Mouse (Mus musculus): ENCODE measurements around the gene Scarb1. TPM values are rescaled to one million over a fixed set of nuclear protein-coding genes. Genes with fewer than 3 reads are reported as not detected.

Scarb1 gene
- polyA plus RNA-seq, 1 experiment from 2014 or later: 105 TPM

- Histone ChIP-seq H3K4me2 (ENCODE audit: low read depth, low read length) (0 out of 2 replicates have a peak overlapping the region, but pooled peaks have one; percentile 3), H3K4me3 (ENCODE audit: low read depth, low read length) (no peak overlapping the region), H3K9ac (replicated peaks) (0 out of 2 replicates have a peak overlapping the region, but pooled peaks have one; percentile 12), H3K36me3 (replicated peaks; ENCODE audit: insufficient read depth, low read length) (peaks cover 9% of the 10 kb centered on the region; the same call in 1 of the 2 replicates), H3K9me3 (ENCODE audit: low read length) (no peaks in the 10 kb centered on the region), H3K27me3 (ENCODE audit: insufficient read depth, low read length) (no peaks in the 10 kb centered on the region), H3K4me1 (ENCODE audit: insufficient read depth) (peaks cover 22% of the 10 kb centered on the region), H3K27ac (ENCODE audit: low read depth) (peak overlapping the region; percentile 82)
- WGBS (ENCODE audit: insufficient replicate concordance): 70% methylated on average over 4 of the region's 4 CpGs
- no peak for ATAC-seq
- DNase-seq: no peak
- TF ChIP-seq EP300 (IDR thresholded peaks at IDR 0.05; ENCODE audit: low read depth): no peak
- no peak for TF ChIP-seq CTCF (IDR thresholded peaks at IDR 0.05; ENCODE audit: low read depth)
Measured at GRCm38 (mm10) chr5:125325285-125325684, 15.6 kb downstream of the Scarb1 start.

- Histone ChIP-seq H3K4me1 (ENCODE audit: insufficient read depth) (peaks cover 29% of the 10 kb centered on the region), H3K9ac (replicated peaks) (0 out of 2 replicates have a peak overlapping the region, but pooled peaks have one; percentile 18), H3K27me3 (ENCODE audit: insufficient read depth, low read length) (no peaks in the 10 kb centered on the region), H3K4me3 (ENCODE audit: low read depth, low read length) (no peak overlapping the region), H3K9me3 (ENCODE audit: low read length) (no peaks in the 10 kb centered on the region), H3K36me3 (replicated peaks; ENCODE audit: insufficient read depth, low read length) (peaks cover 11% of the 10 kb centered on the region; the same call in 1 of the 2 replicates), H3K4me2 (ENCODE audit: low read depth, low read length) (peak overlapping the region; percentile 45), H3K27ac (ENCODE audit: low read depth) (peak overlapping the region; percentile 34)
- peak; percentile 42 for ATAC-seq
- no peak for DNase-seq
- WGBS (ENCODE audit: insufficient replicate concordance): 58% methylated on average over 7 of the region's 7 CpGs
- TF ChIP-seq CTCF (IDR thresholded peaks at IDR 0.05; ENCODE audit: low read depth) (no peak), EP300 (IDR thresholded peaks at IDR 0.05; ENCODE audit: low read depth) (no peak)
Measured at GRCm38 (mm10) chr5:125323939-125324480, 16.9 kb downstream of the Scarb1 start.

DNA sequence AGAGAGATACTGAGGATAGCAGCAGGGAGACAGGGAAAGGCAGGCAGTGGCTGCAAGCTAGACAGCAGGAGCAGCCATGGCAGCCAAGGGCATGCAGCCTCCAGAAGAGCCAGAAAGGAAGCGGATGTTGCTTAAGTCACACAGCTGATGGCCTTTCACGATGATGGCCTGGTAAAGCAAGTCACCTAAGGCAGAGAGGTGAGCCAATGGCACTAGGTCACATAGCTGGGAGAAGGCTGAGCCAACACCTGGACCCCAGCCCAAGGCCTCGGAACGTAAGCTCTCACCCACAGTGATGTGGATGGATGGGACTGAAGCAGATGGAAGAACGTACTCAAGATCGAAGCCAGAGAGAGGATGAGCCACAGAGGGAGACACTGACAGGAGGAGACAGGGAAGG, 17.8 kb downstream of the Scarb1 start:
- no peak overlapping the region for H3K4me3 ChIP-seq (ENCODE audit: low read depth, low read length)

DNA sequence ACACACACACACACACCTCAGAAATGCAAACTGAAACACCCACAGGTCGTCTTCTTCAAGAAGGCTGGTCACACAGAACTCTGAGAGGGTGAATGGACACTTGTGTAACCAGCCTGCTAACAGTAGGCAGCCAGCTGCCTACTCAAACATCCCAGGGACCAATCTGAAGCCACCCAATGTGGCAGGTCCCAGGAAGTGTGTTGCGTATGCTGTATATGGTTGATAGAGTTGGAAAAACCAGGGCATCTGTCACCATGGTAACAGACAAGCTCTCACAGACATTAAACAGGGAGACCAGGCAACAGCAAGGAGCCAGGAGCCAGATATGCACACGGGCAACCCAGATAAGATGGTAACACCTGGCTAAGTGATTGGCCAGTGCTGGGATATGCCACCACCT, 19.1 kb downstream of the Scarb1 start:
- Histone ChIP-seq H3K4me3 (ENCODE audit: low read depth, low read length) (no peak overlapping the region), H3K27ac (ENCODE audit: low read depth) (no peak overlapping the region), H3K9me3 (ENCODE audit: low read length) (no peaks in the 10 kb centered on the region), H3K9ac (replicated peaks) (no peak overlapping the region), H3K36me3 (replicated peaks; ENCODE audit: insufficient read depth, low read length) (peaks cover 11% of the 10 kb centered on the region; the same call in 1 of the 2 replicates), H3K4me1 (ENCODE audit: insufficient read depth) (peaks cover 32% of the 10 kb centered on the region), H3K27me3 (ENCODE audit: insufficient read depth, low read length) (no peaks in the 10 kb centered on the region), H3K4me2 (ENCODE audit: low read depth, low read length) (no peak overlapping the region)
- no peak for DNase-seq
- no peak for TF ChIP-seq CTCF (IDR thresholded peaks at IDR 0.05; ENCODE audit: low read depth)
- no peak for TF ChIP-seq EP300 (IDR thresholded peaks at IDR 0.05; ENCODE audit: low read depth)
- WGBS (ENCODE audit: insufficient replicate concordance): 60% methylated on average over 3 of the region's 3 CpGs
- ATAC-seq: no peak

More for the DNA sequence above, 17.8 kb downstream of the Scarb1 start:
- TF ChIP-seq CTCF (IDR thresholded peaks at IDR 0.05; ENCODE audit: low read depth) (no peak), EP300 (IDR thresholded peaks at IDR 0.05; ENCODE audit: low read depth) (no peak)
- no peak overlapping the region for H3K9ac ChIP-seq (replicated peaks)
- no peak for ATAC-seq
- no peaks in the 10 kb centered on the region for H3K27me3 ChIP-seq (ENCODE audit: insufficient read depth, low read length)
- H3K4me2 ChIP-seq (ENCODE audit: low read depth, low read length): no peak overlapping the region
- DNase-seq: no peak
- WGBS (ENCODE audit: insufficient replicate concordance): 65% methylated on average over 6 of the region's 6 CpGs
- no peaks in the 10 kb centered on the region for H3K9me3 ChIP-seq (ENCODE audit: low read length)
- 0 out of 2 replicates have a peak overlapping the region, but pooled peaks have one; percentile 34 for H3K27ac ChIP-seq (ENCODE audit: low read depth)
- H3K36me3 ChIP-seq (replicated peaks; ENCODE audit: insufficient read depth, low read length): peaks cover 11% of the 10 kb centered on the region; the same call in 1 of the 2 replicates
- H3K4me1 ChIP-seq (ENCODE audit: insufficient read depth): peaks cover 29% of the 10 kb centered on the region

GRCm38 (mm10) chr5:125319057-125319800, 21.7 kb downstream of the Scarb1 start:
- 70% methylated on average over 16 of the region's 16 CpGs for WGBS (ENCODE audit: insufficient replicate concordance)
- Histone ChIP-seq H3K4me3 (ENCODE audit: low read depth, low read length) (no peak overlapping the region), H3K9me3 (ENCODE audit: low read length) (no peaks in the 10 kb centered on the region), H3K27me3 (ENCODE audit: insufficient read depth, low read length) (no peaks in the 10 kb centered on the region), H3K36me3 (replicated peaks; ENCODE audit: insufficient read depth, low read length) (0 out of 2 replicates have a peak, but pooled peaks cover 5% of the 10 kb centered on the region), H3K9ac (replicated peaks) (no peak overlapping the region), H3K4me2 (ENCODE audit: low read depth, low read length) (no peak overlapping the region), H3K4me1 (ENCODE audit: insufficient read depth) (peaks cover 42% of the 10 kb centered on the region), H3K27ac (ENCODE audit: low read depth) (peak overlapping the region; percentile 60; the same call in 1 of the 2 replicates)
- TF ChIP-seq CTCF (IDR thresholded peaks at IDR 0.05; ENCODE audit: low read depth) (no peak), EP300 (IDR thresholded peaks at IDR 0.05; ENCODE audit: low read depth) (no peak)
- no peak for DNase-seq
- ATAC-seq: peak; percentile 41

DNA sequence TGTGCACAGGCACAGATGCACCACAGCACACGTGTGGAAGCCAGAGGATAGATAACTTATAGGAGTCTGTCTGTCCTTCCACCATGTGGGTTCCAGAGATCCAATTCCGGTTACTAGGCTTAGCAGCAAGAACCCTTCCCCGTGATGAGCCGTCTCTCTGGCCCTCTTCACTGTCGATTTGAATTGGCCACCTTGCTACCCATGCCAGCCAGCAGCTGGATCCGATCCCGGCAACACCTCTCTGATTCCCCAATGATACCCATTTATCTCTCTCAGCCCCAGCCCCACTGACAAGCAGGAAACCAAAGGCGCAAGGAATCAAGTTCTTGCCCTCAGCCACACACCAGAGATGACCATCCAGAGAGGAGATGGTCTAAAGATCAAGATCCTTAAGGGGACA, 22.9 kb downstream of the Scarb1 start:
- Histone ChIP-seq H3K4me1 (ENCODE audit: insufficient read depth) (peaks cover 48% of the 10 kb centered on the region), H3K9me3 (ENCODE audit: low read length) (no peaks in the 10 kb centered on the region), H3K27me3 (ENCODE audit: insufficient read depth, low read length) (no peaks in the 10 kb centered on the region), H3K4me3 (ENCODE audit: low read depth, low read length) (no peak overlapping the region), H3K9ac (replicated peaks) (no peak overlapping the region), H3K27ac (ENCODE audit: low read depth) (no peak overlapping the region), H3K36me3 (replicated peaks; ENCODE audit: insufficient read depth, low read length) (0 out of 2 replicates have a peak, but pooled peaks cover 4% of the 10 kb centered on the region), H3K4me2 (ENCODE audit: low read depth, low read length) (no peak overlapping the region)
- 87% methylated on average over 8 of the region's 8 CpGs for WGBS (ENCODE audit: insufficient replicate concordance)
- ATAC-seq (no peak), DNase-seq (no peak)
- no peak for TF ChIP-seq CTCF (IDR thresholded peaks at IDR 0.05; ENCODE audit: low read depth)
- TF ChIP-seq EP300 (IDR thresholded peaks at IDR 0.05; ENCODE audit: low read depth): no peak
